Mouse (Mus musculus): ENCODE results near the gene Mapk3. TPM values are rescaled to one million over a fixed set of nuclear protein-coding genes. Genes with fewer than 3 reads are reported as not detected.
"Not testable (repeated sequence)": the region's sequence is repeated elsewhere in the genome, so short reads cannot be mapped to it uniquely, and the experiment has no call there.

The Mapk3 gene
- polyA plus RNA-seq (2015; fragmentation: Nextera tagmentation; extraction: Ambion mirVana): 78.8 and 80.7 TPM in 2 replicates

DNA sequence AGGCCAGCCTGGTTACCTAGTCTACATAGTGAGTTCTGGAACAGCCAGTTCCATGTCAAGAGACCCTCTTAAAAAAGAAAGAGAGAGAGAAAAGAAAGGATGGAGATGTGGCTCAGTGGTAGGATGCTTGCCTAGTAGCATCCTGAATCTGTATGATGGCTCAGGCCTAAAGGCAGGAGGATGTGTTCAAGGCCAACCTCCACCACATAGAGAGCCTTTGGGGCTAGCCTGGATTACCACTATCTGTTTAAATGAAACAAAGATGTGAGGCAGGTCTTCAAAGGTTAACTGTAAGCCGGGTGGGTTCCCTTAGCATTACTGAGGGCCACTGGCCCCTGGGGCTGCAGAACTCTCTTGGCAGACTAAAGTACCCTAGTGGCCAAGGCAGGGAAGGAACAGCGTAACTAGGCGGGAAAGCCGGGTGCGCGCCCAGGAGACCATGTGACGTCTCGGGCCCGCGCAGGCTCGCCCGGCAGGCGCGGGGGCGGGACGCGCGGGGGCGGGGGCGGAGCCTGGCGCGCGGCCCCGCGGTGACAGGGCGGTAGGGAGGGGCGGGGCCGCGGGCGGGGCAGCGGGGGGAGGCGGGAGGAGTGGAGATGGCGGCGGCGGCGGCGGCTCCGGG is at the start of gene Mapk3:
Gene Mapk3 (plus strand): TSS at position 552 of the 622 bp plus-strand sequence.
- 2% methylated on average over 16 of the region's 38 CpGs for WGBS
- Histone ChIP-seq H3K27me3 (no peaks in the 10 kb centered on the region), H3K9me3 (no peaks in the 10 kb centered on the region), H3K36me3 (peaks cover 18% of the 10 kb centered on the region), H3K9ac (replicated peaks) (peak within 1 kb of the TSS; percentile 89), H3K4me3 (replicated peaks) (peak within 1 kb of the TSS; percentile 79), H3K27ac (peak within 1 kb of the TSS; percentile 88), H3K4me2 (replicated peaks) (peak within 1 kb of the TSS; percentile 90), H3K4me1 (replicated peaks) (peaks cover 35% of the 10 kb centered on the region)
- peak; percentile 70 for ATAC-seq

DNA sequence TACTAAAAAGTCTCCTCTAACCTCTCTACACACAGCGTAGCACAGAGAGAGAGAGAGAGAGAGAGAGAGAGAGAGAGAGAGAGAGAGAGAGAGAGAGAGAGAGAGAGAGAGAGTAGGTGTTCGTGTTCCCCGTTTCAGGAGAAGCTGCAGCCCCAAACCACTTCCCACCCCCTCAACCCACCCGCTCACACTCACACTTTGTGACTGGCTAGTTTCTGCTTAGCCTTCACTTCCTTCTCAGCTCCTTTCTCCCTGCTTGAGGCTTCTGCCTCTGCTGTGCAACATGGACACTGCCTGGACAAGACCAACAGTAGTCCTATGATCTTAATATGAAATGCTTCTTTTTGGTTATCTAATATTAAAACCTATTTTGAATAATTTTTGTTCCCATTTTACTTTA is 49.1 kb upstream of the Mapk3 start:
- H3K27me3 ChIP-seq: no peaks in the 10 kb centered on the region
- H3K4me3 ChIP-seq (replicated peaks): no peak overlapping the region
- no peak overlapping the region for H3K27ac ChIP-seq
- no peak overlapping the region for H3K9ac ChIP-seq (replicated peaks)
- peaks cover 1% of the 10 kb centered on the region for H3K4me1 ChIP-seq (replicated peaks)
- no peaks in the 10 kb centered on the region for H3K36me3 ChIP-seq
- H3K9me3 ChIP-seq: no peaks in the 10 kb centered on the region
- no peak for ATAC-seq
- 73% methylated on average over 4 of the region's 4 CpGs for WGBS
- no peak overlapping the region for H3K4me2 ChIP-seq (replicated peaks)

DNA sequence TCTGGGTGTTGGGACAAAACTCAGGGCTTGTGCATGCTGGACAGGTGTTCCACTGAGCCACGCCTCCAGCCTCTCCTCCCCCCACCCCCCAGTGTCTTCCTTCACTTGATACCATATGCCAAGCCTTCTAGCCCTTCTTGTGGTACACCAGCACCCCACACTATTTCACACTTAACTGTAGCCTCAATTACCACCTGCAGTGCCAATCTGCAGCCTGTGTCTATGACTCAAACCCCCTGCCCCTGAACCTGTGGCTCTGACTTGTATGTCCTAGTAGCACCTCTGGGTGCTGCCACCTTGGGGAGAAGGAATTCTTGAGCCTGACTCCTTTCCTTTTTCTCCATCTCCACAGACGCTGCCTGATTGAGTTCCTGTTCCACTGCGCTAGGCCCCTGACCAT is 47.5 kb upstream of the Mapk3 start:
- H3K9ac ChIP-seq (replicated peaks): no peak overlapping the region
- H3K9me3 ChIP-seq: no peaks in the 10 kb centered on the region
- H3K27me3 ChIP-seq: no peaks in the 10 kb centered on the region
- no peak overlapping the region for H3K4me3 ChIP-seq (replicated peaks)
- no peaks in the 10 kb centered on the region for H3K4me1 ChIP-seq (replicated peaks)
- no peaks in the 10 kb centered on the region for H3K36me3 ChIP-seq
- H3K27ac ChIP-seq: no peak overlapping the region
- no peak for ATAC-seq
- 69% methylated on average over 3 of the region's 3 CpGs for WGBS
- H3K4me2 ChIP-seq (replicated peaks): no peak overlapping the region

DNA sequence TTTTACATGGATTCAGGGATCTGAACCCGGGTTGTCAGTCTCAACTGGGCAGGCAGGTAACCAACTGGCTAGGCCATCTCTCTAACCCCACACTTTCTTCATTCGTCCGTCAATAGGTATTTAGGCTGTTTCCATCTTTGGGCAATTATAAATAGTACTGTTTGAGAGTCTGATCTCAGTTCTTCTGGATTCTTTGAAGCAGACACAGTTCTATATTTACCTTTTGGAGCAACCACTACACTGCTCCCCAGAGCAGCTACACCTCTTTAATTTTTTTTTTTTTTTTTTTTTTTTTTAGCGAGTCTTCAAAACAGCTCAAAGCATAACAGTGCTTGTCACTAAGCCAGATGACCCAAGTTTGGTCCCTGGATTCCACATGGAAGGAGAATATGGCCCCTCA is 43.7 kb upstream of the Mapk3 start:
- no peak overlapping the region for H3K4me3 ChIP-seq (replicated peaks)
- no peak for ATAC-seq
- H3K9ac ChIP-seq (replicated peaks): no peak overlapping the region
- H3K27me3 ChIP-seq: no peaks in the 10 kb centered on the region
- 82% methylated on average over 4 of the region's 4 CpGs for WGBS
- no peaks in the 10 kb centered on the region for H3K9me3 ChIP-seq
- no peaks in the 10 kb centered on the region for H3K4me1 ChIP-seq (replicated peaks)
- no peak overlapping the region for H3K4me2 ChIP-seq (replicated peaks)
- H3K36me3 ChIP-seq: no peaks in the 10 kb centered on the region
- H3K27ac ChIP-seq: no peak overlapping the region

DNA sequence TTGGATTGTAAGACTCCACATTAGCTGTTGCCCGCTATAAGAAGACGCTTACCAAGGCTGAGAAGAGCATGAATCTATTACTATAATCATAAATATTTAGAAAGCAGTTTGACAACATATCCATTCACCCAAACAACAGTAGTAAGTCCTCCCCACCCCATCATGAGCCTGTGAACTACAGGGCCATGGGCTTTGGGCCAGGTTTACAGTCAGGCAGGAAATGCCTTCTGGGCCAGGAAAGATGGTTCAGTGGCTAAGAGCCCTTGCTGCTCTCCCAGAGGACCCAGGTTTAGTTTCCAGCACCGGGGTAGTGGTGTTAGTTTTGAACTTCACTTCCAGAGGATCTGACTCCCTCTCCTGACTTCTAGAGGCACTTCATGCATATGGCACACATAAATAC is 41.8 kb upstream of the Mapk3 start:
- H3K27ac ChIP-seq: no peak overlapping the region
- H3K4me1 ChIP-seq (replicated peaks): no peaks in the 10 kb centered on the region
- H3K27me3 ChIP-seq: no peaks in the 10 kb centered on the region
- H3K4me3 ChIP-seq (replicated peaks): no peak overlapping the region
- no peak for ATAC-seq
- no peak overlapping the region for H3K4me2 ChIP-seq (replicated peaks)
- H3K36me3 ChIP-seq: no peaks in the 10 kb centered on the region
- WGBS: 92% methylated on average over 3 of the region's 3 CpGs
- no peaks in the 10 kb centered on the region for H3K9me3 ChIP-seq
- H3K9ac ChIP-seq (replicated peaks): no peak overlapping the region

DNA sequence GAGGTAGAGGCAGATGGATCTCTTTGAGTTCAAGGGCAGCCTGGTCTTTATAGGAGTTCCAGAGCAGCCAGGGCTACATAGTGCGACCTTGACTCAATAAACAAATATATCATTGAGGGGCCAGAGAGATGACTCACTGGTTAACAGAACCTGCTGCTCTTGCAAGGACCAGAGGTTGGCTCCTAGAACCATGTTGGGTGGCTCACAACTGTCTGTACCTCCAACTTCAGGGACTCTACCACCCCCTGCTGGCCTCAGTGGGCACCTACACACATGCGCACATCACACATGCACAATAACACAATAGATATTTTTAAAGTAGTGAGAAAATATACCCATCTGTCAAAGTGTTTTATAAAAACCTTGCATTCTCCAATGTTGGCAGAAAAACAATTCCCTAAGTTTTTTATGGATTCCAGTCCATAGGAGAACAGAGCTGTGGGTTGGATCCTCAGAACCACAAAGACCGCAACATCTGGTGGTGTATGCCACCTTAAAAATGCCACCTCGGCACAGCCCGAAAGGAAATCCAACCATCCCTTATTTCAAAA is 40.5 kb upstream of the Mapk3 start:
- Histone ChIP-seq H3K4me2 (replicated peaks) (no peak overlapping the region), H3K4me3 (replicated peaks) (no peak overlapping the region), H3K27me3 (no peaks in the 10 kb centered on the region), H3K27ac (no peak overlapping the region), H3K9me3 (no peaks in the 10 kb centered on the region), H3K9ac (replicated peaks) (no peak overlapping the region), H3K4me1 (replicated peaks) (no peaks in the 10 kb centered on the region), H3K36me3 (no peaks in the 10 kb centered on the region)
- 95% methylated on average over 5 of the region's 5 CpGs for WGBS
- ATAC-seq: no peak

DNA sequence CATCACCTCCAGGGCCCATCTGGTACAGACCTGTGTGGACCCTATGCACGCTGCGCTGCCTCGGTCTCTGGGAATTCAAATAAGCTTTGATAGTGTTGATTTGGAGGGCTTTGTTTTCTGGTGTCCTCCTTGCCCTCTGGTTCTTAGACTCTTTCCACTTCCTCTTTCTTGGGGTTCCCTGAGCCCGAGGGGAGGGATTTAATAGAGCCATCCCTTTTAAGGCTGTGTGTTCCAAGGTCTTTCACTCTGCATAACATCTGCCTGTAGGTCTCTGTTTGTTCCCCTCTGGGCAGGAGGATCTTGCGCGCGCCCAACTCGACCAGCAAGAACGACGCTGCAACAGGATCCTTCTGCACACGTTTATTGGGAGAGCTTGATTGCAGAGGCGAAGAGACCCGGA is 37.8 kb upstream of the Mapk3 start:
- H3K36me3 ChIP-seq: no peaks in the 10 kb centered on the region
- H3K4me2 ChIP-seq (replicated peaks): no peak overlapping the region
- no peak overlapping the region for H3K4me3 ChIP-seq (replicated peaks)
- 94% methylated on average over 13 of the region's 13 CpGs for WGBS
- H3K9me3 ChIP-seq: no peaks in the 10 kb centered on the region
- no peaks in the 10 kb centered on the region for H3K27me3 ChIP-seq
- no peak overlapping the region for H3K27ac ChIP-seq
- no peaks in the 10 kb centered on the region for H3K4me1 ChIP-seq (replicated peaks)
- ATAC-seq: no peak
- H3K9ac ChIP-seq (replicated peaks): no peak overlapping the region

DNA sequence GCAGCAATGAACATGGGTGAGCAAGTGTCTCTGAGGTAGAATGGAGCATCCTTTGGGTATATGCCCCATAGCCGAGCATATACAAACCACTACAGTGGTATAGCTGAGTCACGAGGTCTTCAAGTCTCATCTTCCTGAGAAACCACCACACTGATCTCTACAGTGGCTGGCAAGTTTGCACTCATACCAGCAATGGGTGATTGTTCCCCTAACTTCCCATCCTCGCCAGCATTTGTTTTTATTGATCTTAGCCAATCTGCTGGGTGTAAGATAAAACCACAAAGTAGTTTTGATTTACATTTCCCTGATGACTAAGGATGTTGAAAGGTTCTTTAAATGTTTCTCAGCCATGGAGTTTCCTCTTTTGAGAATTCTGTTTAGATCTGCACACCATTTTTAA is 34.3 kb upstream of the Mapk3 start:
- Histone ChIP-seq H3K4me1 (replicated peaks) (no peaks in the 10 kb centered on the region), H3K27ac (no peak overlapping the region), H3K9ac (replicated peaks) (no peak overlapping the region), H3K4me3 (replicated peaks) (no peak overlapping the region), H3K27me3 (no peaks in the 10 kb centered on the region), H3K9me3 (no peaks in the 10 kb centered on the region), H3K4me2 (replicated peaks) (no peak overlapping the region), H3K36me3 (no peaks in the 10 kb centered on the region)
- WGBS: 85% methylated on average over 3 of the region's 3 CpGs
- ATAC-seq: no peak

DNA sequence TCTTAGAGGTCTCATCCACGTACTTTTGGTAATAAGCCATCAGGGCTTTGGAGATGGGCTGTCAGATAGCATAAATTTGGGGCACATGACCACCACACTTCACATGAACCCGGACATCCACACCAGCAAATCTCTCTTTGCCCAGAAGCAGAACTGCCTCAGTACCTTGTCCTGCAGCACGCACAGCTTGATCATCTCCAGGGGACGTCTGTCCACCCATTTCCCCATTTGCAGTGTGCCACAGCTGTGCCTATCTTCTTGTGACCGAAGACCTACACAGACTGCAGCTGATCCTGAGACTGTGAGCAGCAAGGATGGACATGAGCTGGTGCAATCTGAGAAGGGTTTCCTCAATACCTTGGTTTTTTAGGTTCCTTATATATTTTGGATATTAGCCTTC is 33.7 kb upstream of the Mapk3 start:
- H3K9ac ChIP-seq (replicated peaks): no peak overlapping the region
- no peaks in the 10 kb centered on the region for H3K27me3 ChIP-seq
- H3K9me3 ChIP-seq: no peaks in the 10 kb centered on the region
- no peaks in the 10 kb centered on the region for H3K36me3 ChIP-seq
- ATAC-seq: no peak
- no peak overlapping the region for H3K4me3 ChIP-seq (replicated peaks)
- H3K4me2 ChIP-seq (replicated peaks): no peak overlapping the region
- no peak overlapping the region for H3K27ac ChIP-seq
- 81% methylated on average over 5 of the region's 5 CpGs for WGBS
- no peaks in the 10 kb centered on the region for H3K4me1 ChIP-seq (replicated peaks)

DNA sequence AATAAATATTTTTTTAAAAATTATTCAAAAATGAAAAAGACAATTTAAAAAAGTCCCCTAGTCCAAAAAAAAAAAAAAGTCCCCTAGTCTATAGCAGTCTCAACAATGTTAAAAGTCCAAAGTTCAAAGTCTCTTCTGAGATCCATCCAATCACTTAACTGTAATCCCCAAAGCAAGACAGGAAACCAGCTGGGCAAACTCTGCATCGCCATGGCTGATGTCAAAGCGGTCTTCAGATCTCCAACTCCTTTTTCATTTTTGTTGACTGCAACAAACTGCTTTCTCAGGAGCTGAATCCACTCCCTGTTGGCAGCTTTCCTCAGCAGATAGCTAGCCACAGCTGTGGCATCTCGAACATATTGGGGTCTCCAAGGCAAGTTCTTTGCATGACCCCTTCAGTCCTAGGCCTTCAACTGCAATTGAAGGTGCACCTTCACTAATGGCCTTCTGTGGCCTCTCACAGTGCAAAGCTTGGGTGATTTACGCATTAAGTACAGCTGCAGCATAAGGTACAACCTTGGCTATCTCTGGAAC is 29.1 kb upstream of the Mapk3 start:
- H3K27ac ChIP-seq; H3K9ac ChIP-seq (replicated peaks); ATAC-seq; H3K9me3 ChIP-seq; H3K4me1 ChIP-seq (replicated peaks); H3K4me3 ChIP-seq (replicated peaks); H3K4me2 ChIP-seq (replicated peaks); H3K36me3 ChIP-seq; H3K27me3 ChIP-seq: not testable (repeated sequence)
- WGBS: 83% methylated on average over 4 of the region's 4 CpGs

DNA sequence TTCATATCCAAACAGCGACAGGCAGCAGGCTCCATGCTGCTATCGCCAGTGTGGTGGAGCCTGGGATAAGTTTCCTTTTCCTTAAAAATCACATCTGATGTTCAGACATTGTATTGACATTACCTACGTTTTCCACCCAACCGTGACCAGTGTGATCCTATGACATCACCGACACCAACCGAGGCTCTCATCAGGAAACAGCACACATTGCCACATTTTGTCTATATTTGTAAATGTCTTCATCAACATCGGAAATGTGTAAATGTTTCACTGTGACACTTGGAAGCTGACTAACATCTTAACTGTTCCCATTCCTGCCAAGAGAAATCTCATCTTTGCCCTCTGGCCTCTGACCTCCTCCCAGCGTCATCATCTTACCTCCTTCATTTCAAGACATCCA is 23.3 kb upstream of the Mapk3 start:
- Histone ChIP-seq H3K9ac (replicated peaks) (no peak overlapping the region), H3K4me1 (replicated peaks) (peaks cover 9% of the 10 kb centered on the region; the same call in 1 of the 2 replicates), H3K9me3 (no peaks in the 10 kb centered on the region), H3K4me2 (replicated peaks) (no peak overlapping the region), H3K36me3 (no peaks in the 10 kb centered on the region), H3K4me3 (replicated peaks) (no peak overlapping the region), H3K27ac (no peak overlapping the region), H3K27me3 (no peaks in the 10 kb centered on the region)
- ATAC-seq: no peak
- WGBS: 89% methylated on average over 8 of the region's 8 CpGs

DNA sequence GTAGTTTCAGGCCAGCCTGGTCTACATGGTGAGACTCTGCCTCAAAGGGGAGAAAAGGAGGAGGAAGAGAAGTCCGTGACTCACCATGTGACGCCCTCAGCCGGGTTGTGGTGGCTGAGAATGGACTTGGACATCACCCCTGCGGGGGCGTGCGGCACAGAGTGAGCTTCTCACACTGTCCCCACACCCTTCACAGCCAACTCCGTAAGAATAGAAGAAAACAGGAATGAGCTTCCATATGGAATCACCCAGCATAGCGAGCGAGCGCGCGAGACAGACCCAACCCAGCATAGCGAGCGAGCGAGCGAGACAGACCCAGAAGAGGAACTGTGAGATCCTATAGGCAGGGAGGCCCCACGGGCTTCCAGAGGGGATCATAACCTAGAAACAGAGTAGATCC is 19.9 kb upstream of the Mapk3 start:
- Histone ChIP-seq H3K27ac (no peak overlapping the region), H3K4me1 (replicated peaks) (peaks cover 9% of the 10 kb centered on the region; the same call in 1 of the 2 replicates), H3K36me3 (no peaks in the 10 kb centered on the region), H3K27me3 (no peaks in the 10 kb centered on the region), H3K9me3 (no peaks in the 10 kb centered on the region), H3K9ac (replicated peaks) (no peak overlapping the region), H3K4me3 (replicated peaks) (no peak overlapping the region), H3K4me2 (replicated peaks) (no peak overlapping the region)
- WGBS: 86% methylated on average over 17 of the region's 17 CpGs
- no peak for ATAC-seq
